Mouse (Mus musculus): Measurements from ENCODE around the gene Gm10803. TPM values are rescaled to one million over a fixed set of nuclear protein-coding genes. Genes with fewer than 3 reads are reported as not detected.

The Gm10803 gene
- total RNA-seq, 2 experiments from 2014 or later, result not detected

GRCm38 (mm10) chr2:93591706-93592105 lies 31.3 kb downstream of the Gm10803 start:
- no peak for DNase-seq (ENCODE audit: low spot score in 2 of 2)

DNA sequence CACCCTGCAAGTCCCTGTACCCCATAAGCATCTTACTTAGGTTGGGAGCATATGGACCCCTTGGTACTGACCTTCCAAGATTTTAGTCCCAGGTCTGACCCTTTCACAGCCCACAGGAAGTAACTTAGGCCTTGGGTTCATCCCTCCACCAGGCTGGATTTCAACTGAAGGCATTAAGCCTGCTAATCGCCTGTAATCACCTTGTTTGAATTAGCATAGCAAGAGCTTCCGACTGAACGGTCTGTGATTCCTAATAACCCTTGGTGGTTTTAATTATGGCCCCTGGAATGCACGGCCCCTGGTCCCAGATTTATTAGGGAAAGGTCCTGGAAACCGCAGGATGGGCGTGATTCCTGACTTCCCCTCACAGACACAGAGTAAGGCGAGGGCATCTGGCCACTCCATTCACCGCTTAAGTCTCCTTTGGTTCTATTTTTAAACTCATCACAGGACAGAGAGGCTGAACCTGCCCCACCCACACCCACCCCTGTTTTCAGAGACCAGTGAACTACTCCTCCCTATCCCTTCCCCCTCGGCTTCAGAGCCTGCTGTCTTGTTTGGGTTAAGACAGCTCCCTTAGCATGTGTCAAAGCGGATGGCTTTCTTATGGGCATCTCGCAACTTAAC lies 31.9 kb downstream of the Gm10803 start:
- DNase-seq (ENCODE audit: low spot score in 2 of 2), result no peak

DNA sequence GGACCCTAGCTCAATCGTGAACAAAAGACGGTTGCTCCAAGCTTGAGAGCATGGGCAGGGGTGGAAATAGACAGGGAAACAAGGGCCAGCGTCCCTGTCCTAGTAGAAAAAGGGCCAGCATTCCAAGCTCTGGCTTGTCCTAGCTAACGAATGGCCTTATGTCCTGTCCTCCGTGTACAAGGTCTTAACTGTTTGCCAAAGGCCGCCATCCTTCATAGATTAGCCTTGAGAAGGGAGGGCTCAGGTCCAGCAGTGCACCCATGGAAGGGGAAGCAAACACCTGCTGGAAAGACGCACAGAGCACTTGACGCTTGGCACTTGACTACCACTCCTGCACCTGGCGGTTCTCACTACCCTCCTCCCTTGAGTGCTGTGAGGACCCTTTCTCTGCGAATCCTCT lies 32.8 kb downstream of the Gm10803 start:
- DNase-seq (ENCODE audit: low spot score in 2 of 2), result peak in 1 of 2 experiments; percentile 12

DNA sequence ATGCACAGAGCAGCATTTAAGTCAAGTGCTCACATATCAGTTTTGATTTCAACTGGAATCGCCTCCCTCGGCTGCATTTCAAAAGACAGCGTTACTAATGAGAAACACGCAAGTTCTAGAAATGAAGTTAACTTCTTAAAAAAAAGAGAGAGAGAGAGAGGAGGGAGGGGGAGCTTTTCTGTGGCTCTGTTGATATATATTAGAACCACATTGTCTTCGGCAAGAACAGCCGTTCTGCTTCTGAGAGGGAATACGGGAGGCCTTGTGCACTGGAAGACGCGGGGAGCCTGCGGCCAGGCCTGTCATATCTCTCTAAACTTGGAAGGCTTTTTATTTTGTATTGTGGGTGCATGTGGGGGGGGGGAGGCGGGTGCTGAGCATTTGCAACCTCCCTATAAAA lies 36.8 kb downstream of the Gm10803 start:
- no peak for DNase-seq (ENCODE audit: low spot score in 2 of 2)

- peak in 1 of 2 experiments; percentile 24 for DNase-seq (ENCODE audit: low spot score in 2 of 2)
These were observed 39.4 kb downstream of the Gm10803 start for GRCm38 (mm10) chr2:93599731-93600130.

DNA sequence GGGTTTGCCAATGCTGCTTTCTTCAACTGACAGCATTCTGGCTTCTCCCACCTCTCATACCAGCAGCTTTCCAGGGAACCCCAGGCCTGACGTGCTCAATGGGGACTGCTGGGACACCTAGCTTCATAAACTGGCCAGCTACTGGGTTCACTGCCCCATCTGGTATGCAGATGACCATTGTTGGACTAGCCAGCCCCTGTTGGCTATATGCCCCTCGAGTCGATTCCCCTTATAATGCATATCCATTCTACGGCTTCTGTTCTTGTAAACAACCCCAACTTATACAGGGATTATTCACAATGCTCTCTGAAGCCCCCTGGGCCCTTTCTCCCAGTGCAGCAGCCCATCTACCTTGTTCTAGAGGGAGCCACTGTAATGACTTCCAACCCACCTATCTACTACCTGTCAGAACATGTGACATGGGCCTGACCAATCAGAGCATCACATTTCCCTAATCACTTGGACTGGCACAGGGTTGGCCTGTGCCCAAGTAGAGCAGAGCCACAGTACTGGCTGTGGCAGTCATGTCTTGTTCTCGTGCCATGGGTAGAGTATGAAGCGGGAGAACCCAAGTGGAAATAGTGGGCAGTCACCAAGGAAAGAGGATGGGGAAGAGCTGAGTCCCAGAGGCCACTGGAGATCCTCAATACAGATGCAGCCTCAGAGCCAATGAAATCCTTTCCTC lies 44.4 kb downstream of the Gm10803 start:
- DNase-seq (ENCODE audit: low spot score in 2 of 2), result no peak

GRCm38 (mm10) chr2:93608800-93609199 lies 48.4 kb downstream of the Gm10803 start:
- no peak for DNase-seq (ENCODE audit: low spot score in 2 of 2)

GRCm38 (mm10) chr2:93613020-93613419 lies 52.7 kb downstream of the Gm10803 start:
- DNase-seq (ENCODE audit: low spot score in 2 of 2), result no peak

Other genes with a start within 250 kb of the Gm10803 start
- 10 to 100 TPM; 43.8 to 79.6 TPM for gene Tspan18, start 226.1 kb upstream of the Gm10803 start, total RNA-seq (2021)
- 10 to 100 TPM; 55.7 to 67.5 TPM for gene Cd82, start 97.4 kb upstream of the Gm10803 start, total RNA-seq (2021)
- gene Alx4, start 81.8 kb downstream of the Gm10803 start, total RNA-seq (2021), result under 1 TPM; 0.40 to 0.48 TPM

All from adrenal gland, adult 18-20 months (tissue).